Mouse (Mus musculus): ENCODE measurements around the gene Cuedc1. TPM values are rescaled to one million over a fixed set of nuclear protein-coding genes. Genes with fewer than 3 reads are reported as not detected.

Cuedc1 gene
- polyA plus RNA-seq, 1 experiment from 2014 or later: 18.2 TPM

DNA sequence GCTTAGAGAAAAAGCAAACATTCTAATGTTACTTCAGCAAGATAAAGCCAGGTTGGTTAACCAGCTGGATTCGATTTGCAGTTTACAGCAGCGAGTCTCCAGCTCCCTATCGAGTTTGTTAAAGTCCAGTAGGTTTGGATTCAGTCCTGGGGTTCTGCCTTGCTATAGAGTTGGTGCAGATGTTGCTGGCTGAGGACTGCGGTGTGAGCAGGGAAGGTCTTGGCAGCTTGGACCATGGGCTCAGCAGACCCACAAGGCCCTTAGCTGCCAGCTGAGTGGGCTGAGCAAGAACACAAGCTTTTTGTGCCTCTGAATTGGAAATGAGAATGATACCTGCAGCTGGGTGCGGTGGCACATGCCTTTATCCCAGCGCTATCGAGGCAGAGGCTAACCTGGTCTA, 37.4 kb downstream of the Cuedc1 start:
- no peak overlapping the region for H3K4me3 ChIP-seq (ENCODE audit: low read depth, low read length)
- H3K9ac ChIP-seq (ENCODE audit: low read length): no peak overlapping the region
- H3K4me2 ChIP-seq (ENCODE audit: low read depth): no peak overlapping the region
- H3K27me3 ChIP-seq (ENCODE audit: control insufficient read depth, insufficient read depth, low read length): no peaks in the 10 kb centered on the region
- DNase-seq (ENCODE audit: low spot score) (no peak), ATAC-seq (ENCODE audit: insufficient read depth, low FRiP score, low TSS enrichment) (no peak)
- no peak overlapping the region for H3K27ac ChIP-seq (ENCODE audit: low read depth, low read length)
- no peaks in the 10 kb centered on the region for H3K9me3 ChIP-seq (ENCODE audit: control insufficient read depth, low read length)
- WGBS: 49% methylated on average over 7 of the region's 7 CpGs
- H3K36me3 ChIP-seq (ENCODE audit: control insufficient read depth, insufficient read depth, low read length): no peaks in the 10 kb centered on the region
- H3K4me1 ChIP-seq (ENCODE audit: control insufficient read depth, insufficient read depth, low read length): peaks cover 27% of the 10 kb centered on the region

DNA sequence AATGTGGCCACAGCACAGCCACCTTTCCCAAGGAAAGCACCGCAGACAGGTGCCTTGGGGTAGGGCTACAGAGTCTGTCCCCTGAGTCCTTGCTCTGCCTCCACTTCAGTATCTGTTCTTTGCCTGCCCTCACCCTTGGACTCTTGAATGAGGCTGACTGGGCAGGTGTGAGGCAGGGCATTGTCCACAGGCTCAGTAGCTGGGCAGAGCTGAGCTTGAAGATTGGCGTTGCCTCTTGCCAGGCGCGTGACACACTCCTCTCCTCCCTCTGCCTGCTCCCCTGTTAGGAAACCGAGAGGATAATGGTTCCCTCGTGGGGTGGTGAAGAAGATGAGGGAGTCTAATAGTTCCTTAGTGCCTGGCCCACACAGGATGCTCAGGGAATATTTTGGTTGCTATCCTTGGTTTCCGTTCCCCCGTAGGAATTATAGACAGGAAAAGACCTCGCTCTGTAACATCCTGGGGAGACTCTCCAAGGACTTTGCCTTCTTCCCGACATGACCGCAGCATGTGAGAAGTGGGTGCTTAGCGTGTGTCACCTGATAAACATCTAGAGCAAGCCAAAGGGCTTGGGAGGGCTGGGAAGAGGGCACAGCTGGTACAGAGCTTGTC, 40.1 kb downstream of the Cuedc1 start:
- DNase-seq (ENCODE audit: low spot score) (no peak), ATAC-seq (ENCODE audit: insufficient read depth, low FRiP score, low TSS enrichment) (no peak)
- Histone ChIP-seq H3K4me2 (ENCODE audit: low read depth) (no peak overlapping the region), H3K27me3 (ENCODE audit: control insufficient read depth, insufficient read depth, low read length) (no peaks in the 10 kb centered on the region), H3K4me3 (ENCODE audit: low read depth, low read length) (no peak overlapping the region), H3K36me3 (ENCODE audit: control insufficient read depth, insufficient read depth, low read length) (no peaks in the 10 kb centered on the region), H3K4me1 (ENCODE audit: control insufficient read depth, insufficient read depth, low read length) (peaks cover 47% of the 10 kb centered on the region), H3K27ac (ENCODE audit: low read depth, low read length) (peak overlapping the region; percentile 89; the same call in 1 of the 2 replicates), H3K9ac (ENCODE audit: low read length) (no peak overlapping the region; the same call in 1 of the 2 replicates), H3K9me3 (ENCODE audit: control insufficient read depth, low read length) (no peaks in the 10 kb centered on the region)
- WGBS: 67% methylated on average over 12 of the region's 12 CpGs

DNA sequence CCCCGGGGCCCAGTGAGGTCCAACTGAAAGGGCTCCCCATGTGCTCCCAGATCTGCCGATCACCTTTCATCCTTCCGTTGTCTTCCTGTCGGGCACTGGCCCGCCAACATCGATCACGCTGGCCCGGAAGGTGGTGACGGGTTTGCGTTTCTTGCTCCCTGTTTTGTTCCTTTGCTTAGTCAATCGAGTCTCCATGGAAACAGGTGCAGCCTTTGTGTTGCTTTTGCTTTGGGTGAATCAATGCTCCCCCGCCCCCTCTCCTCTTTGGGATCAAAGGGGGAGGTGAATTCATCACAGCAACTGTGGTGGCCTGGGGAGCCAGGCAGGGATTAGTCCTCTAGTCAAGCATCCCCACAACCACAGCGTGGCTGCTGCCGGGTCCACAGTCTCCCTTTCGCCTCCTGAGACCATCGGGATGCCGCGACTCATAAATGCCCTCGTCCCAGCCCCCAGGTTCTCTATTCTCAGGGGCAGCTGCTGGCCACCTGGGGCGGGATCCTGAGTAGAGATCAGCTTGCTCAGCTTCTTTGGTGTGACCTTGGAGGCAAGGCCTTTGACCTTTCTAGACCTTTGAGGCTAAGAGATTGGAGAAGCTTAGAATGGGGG, 41.5 kb downstream of the Cuedc1 start:
- peak; percentile 79 for ATAC-seq (ENCODE audit: insufficient read depth, low FRiP score, low TSS enrichment)
- Histone ChIP-seq H3K4me3 (ENCODE audit: low read depth, low read length) (no peak overlapping the region), H3K27ac (ENCODE audit: low read depth, low read length) (peak overlapping the region; percentile 89), H3K9ac (ENCODE audit: low read length) (peak overlapping the region; percentile 56), H3K27me3 (ENCODE audit: control insufficient read depth, insufficient read depth, low read length) (no peaks in the 10 kb centered on the region), H3K4me2 (ENCODE audit: low read depth) (peak overlapping the region; percentile 39), H3K9me3 (ENCODE audit: control insufficient read depth, low read length) (no peaks in the 10 kb centered on the region), H3K4me1 (ENCODE audit: control insufficient read depth, insufficient read depth, low read length) (peaks cover 54% of the 10 kb centered on the region), H3K36me3 (ENCODE audit: control insufficient read depth, insufficient read depth, low read length) (no peaks in the 10 kb centered on the region)
- peak; percentile 87 for DNase-seq (ENCODE audit: low spot score)
- WGBS: 1% methylated on average over 19 of the region's 20 CpGs

DNA sequence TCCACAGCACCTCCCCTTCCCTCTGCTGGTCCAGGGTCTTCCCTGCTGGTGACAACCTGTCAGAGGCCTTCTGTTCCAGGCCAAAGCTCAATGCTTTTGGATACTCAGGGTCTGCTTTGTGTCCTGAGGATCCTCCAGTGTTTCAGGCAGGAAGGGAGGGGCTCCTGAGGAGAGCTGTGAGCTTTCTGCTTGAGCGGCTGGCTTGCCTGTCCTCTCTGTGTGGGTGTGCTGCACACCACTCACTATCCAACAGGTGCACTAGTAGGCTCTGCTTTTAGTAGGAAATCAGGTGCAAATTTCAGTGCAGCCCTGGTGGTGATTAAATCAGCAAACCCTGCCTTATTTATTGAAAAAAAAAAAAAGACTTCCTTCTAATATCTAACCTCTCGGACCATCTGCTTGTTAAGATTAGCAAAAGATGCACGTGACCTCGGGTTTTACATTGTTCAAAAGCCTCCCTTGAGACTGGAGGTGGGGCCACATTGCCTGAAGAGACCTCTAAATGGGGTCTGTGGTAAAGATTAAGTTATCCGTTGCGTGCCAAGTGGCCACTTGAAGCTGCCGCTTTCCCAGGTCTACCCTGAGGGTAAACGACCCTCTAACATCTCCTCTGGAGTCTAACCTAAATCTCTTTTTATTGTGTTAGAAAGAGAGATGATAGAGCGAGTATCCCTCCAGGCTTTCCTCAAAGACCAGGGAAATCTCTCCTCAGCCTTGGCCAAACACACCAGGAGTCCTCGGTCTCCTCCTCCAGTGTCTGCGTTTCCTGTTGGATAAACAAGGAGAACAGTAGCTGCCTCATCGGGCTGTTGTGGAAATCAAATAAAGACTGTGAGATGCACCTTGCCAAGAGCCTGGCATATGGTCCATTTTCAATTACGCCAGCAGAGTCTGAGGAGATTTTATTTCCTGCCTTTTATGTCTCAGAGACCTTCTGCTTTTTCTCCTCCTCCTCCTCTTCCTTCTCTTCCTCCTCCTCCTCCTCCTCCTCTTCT, 42.5 kb downstream of the Cuedc1 start:
- H3K9ac ChIP-seq (ENCODE audit: low read length): peak overlapping the region; percentile 32
- peaks cover 54% of the 10 kb centered on the region for H3K4me1 ChIP-seq (ENCODE audit: control insufficient read depth, insufficient read depth, low read length)
- H3K4me2 ChIP-seq (ENCODE audit: low read depth): no peak overlapping the region
- no peak overlapping the region for H3K4me3 ChIP-seq (ENCODE audit: low read depth, low read length)
- WGBS: 17% methylated on average over 13 of the region's 13 CpGs
- H3K36me3 ChIP-seq (ENCODE audit: control insufficient read depth, insufficient read depth, low read length): no peaks in the 10 kb centered on the region
- ATAC-seq (ENCODE audit: insufficient read depth, low FRiP score, low TSS enrichment) (no peak), DNase-seq (ENCODE audit: low spot score) (no peak)
- H3K27ac ChIP-seq (ENCODE audit: low read depth, low read length): peak overlapping the region; percentile 89
- no peaks in the 10 kb centered on the region for H3K27me3 ChIP-seq (ENCODE audit: control insufficient read depth, insufficient read depth, low read length)
- H3K9me3 ChIP-seq (ENCODE audit: control insufficient read depth, low read length): no peaks in the 10 kb centered on the region

DNA sequence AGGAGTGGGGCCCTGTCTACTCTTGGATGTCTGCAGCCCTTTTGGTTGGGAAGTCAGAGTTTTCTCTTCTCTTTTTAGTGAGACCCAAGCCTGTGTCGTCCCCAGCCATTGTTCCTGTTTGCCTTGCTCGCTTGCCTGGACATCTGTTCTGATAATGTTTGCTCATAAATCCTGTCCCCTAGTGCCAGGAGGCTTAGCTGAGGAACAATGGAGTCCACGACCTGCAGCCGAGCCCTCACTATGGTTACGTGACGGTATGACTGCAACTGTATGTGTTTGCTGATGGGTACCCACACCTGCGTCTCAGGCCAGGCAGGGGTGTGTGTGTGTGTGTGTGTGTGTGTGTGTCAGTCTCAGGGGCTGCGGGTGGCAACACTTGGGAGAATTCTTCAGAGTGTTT, 44.5 kb downstream of the Cuedc1 start:
- WGBS: 17% methylated on average over 8 of the region's 8 CpGs
- H3K4me2 ChIP-seq (ENCODE audit: low read depth): no peak overlapping the region
- peak; percentile 67 for DNase-seq (ENCODE audit: low spot score)
- H3K27ac ChIP-seq (ENCODE audit: low read depth, low read length): peak overlapping the region; percentile 85
- H3K9me3 ChIP-seq (ENCODE audit: control insufficient read depth, low read length): no peaks in the 10 kb centered on the region
- H3K9ac ChIP-seq (ENCODE audit: low read length): 0 out of 2 replicates have a peak overlapping the region, but pooled peaks have one; percentile 3
- no peaks in the 10 kb centered on the region for H3K36me3 ChIP-seq (ENCODE audit: control insufficient read depth, insufficient read depth, low read length)
- H3K27me3 ChIP-seq (ENCODE audit: control insufficient read depth, insufficient read depth, low read length): no peaks in the 10 kb centered on the region
- ATAC-seq (ENCODE audit: insufficient read depth, low FRiP score, low TSS enrichment): peak; percentile 69
- peaks cover 66% of the 10 kb centered on the region for H3K4me1 ChIP-seq (ENCODE audit: control insufficient read depth, insufficient read depth, low read length)
- H3K4me3 ChIP-seq (ENCODE audit: low read depth, low read length): no peak overlapping the region

DNA sequence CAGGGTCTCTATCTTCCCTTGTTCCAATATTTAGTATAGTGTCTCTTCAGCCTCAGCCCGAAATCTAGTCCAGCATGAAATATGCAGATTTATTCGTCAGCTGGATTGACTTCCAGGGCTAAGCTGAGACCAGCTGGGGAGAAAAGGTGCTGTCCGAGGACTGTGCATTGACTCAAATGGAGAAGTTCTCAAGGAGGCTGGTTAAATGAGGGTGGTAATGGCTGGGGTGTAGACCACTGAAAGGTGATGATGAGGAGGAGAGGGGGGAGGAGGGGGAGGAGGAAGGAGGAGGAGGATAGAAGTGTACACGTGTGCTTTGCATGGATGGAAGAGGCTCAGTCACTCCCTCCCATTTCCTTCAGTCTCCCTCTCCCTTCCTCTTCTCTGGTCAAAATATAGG, 46.2 kb downstream of the Cuedc1 start:
- Histone ChIP-seq H3K27me3 (ENCODE audit: control insufficient read depth, insufficient read depth, low read length) (no peaks in the 10 kb centered on the region), H3K27ac (ENCODE audit: low read depth, low read length) (no peak overlapping the region), H3K9me3 (ENCODE audit: control insufficient read depth, low read length) (no peaks in the 10 kb centered on the region), H3K4me2 (ENCODE audit: low read depth) (no peak overlapping the region), H3K4me1 (ENCODE audit: control insufficient read depth, insufficient read depth, low read length) (peaks cover 64% of the 10 kb centered on the region), H3K36me3 (ENCODE audit: control insufficient read depth, insufficient read depth, low read length) (no peaks in the 10 kb centered on the region), H3K9ac (ENCODE audit: low read length) (no peak overlapping the region), H3K4me3 (ENCODE audit: low read depth, low read length) (no peak overlapping the region)
- 54% methylated on average over 4 of the region's 4 CpGs for WGBS
- ATAC-seq (ENCODE audit: insufficient read depth, low FRiP score, low TSS enrichment) (no peak), DNase-seq (ENCODE audit: low spot score) (no peak)

DNA sequence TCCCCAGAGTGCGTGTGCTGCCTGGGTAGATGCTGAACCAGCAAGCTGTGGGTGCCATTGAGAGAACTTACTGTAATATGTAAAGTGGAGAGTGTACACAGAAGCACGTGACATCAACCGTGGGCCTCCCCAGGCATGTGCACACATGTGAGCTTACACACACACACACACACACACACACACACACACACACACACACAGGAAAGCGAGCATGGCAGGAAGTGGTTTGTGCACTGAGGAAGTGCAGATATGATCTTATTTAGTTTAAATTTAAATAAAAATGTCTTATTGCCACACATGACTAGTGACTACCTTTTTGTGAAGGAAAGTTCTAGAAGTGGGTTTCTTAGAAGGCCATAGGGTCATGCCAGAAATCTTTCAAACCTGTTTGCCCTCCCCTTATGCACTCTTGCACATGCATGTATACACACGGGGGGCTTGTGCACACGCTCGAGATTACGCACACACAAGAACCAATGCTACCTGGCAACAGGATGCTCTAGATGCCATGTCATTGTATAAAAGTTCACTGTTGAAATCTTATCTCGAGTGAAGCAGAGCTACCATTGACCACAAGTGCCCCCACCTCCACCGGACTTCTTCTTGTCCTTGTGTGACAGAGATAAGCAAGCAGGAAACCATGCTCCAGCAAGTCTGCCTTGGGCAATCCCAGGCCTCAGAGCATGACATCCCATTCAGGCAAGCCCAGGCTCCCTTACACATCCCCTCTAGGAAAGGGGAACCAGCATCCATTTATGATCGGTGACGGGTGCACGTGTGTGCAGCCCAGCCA, 47.6 kb downstream of the Cuedc1 start:
- no peak overlapping the region for H3K4me2 ChIP-seq (ENCODE audit: low read depth)
- WGBS: 86% methylated on average over 13 of the region's 13 CpGs
- H3K27me3 ChIP-seq (ENCODE audit: control insufficient read depth, insufficient read depth, low read length): no peaks in the 10 kb centered on the region
- no peaks in the 10 kb centered on the region for H3K9me3 ChIP-seq (ENCODE audit: control insufficient read depth, low read length)
- H3K4me1 ChIP-seq (ENCODE audit: control insufficient read depth, insufficient read depth, low read length): peaks cover 54% of the 10 kb centered on the region
- H3K4me3 ChIP-seq (ENCODE audit: low read depth, low read length): no peak overlapping the region
- H3K27ac ChIP-seq (ENCODE audit: low read depth, low read length): no peak overlapping the region
- ATAC-seq (ENCODE audit: insufficient read depth, low FRiP score, low TSS enrichment) (no peak), DNase-seq (ENCODE audit: low spot score) (no peak)
- no peak overlapping the region for H3K9ac ChIP-seq (ENCODE audit: low read length)
- no peaks in the 10 kb centered on the region for H3K36me3 ChIP-seq (ENCODE audit: control insufficient read depth, insufficient read depth, low read length)
